Mouse (Mus musculus) hindbrain, postnatal 0 days (tissue): ENCODE data around the gene Rnf222. TPM values are rescaled to one million over a fixed set of nuclear protein-coding genes. Genes with fewer than 3 reads are reported as not detected.

ENCODE experiments used
- ATAC-seq: fragments of 200-750 bp; cut with Nextera tagmentation; 2 replicates; pipeline ENCODE4 v1.8.0; 2017; ENCODE audit warnings: mild to moderate bottlenecking, moderate TSS enrichment, moderate library complexity
- DNase-seq: peaks from one replicate; pipeline ENCODE4 v3.0.0-alpha.2; 2015; ENCODE audit warnings: low spot score
- H3K27ac ChIP-seq: fragments of 300-500 bp; sonication (generic); 2 replicates; pipeline ENCODE4 v1.5.1; 2014; ENCODE audit warnings: mild to moderate bottlenecking
- H3K27me3 ChIP-seq: fragments of 300-500 bp; sonication (generic); 2 replicates; pipeline ENCODE4 v1.6.1; 2014; ENCODE audit warnings: low read length, mixed read lengths; ENCODE audit not compliant: insufficient read depth
- H3K36me3 ChIP-seq: fragments of 300-500 bp; sonication (generic); 2 replicates; pipeline ENCODE4 v1.6.1; 2014; ENCODE audit warnings: low read length, mixed read lengths; ENCODE audit not compliant: insufficient read depth
- H3K4me1 ChIP-seq: fragments of 300-500 bp; sonication (generic); 2 replicates; pipeline ENCODE4 v1.6.1; 2014; ENCODE audit warnings: antibody characterized with exemption, low read length, mixed read lengths; ENCODE audit not compliant: insufficient read depth
- H3K4me2 ChIP-seq: fragments of 300-500 bp; sonication (generic); 2 replicates; pipeline ENCODE4 v1.6.1; 2014; ENCODE audit warnings: low read depth, mild to moderate bottlenecking, low read length, moderate library complexity, mixed read lengths
- H3K4me3 ChIP-seq: fragments of 300-500 bp; sonication (generic); 2 replicates; pipeline ENCODE4 v1.5.1; 2014; ENCODE audit warnings: low read length
- H3K9ac ChIP-seq: fragments of 300-500 bp; sonication (generic); replicated peaks from 2 replicates; pipeline ENCODE4 v1.6.1; 2014; ENCODE audit warnings: mild to moderate bottlenecking, low read length, moderate library complexity, mixed read lengths
- H3K9me3 ChIP-seq: fragments of 300-500 bp; sonication (generic); 2 replicates; pipeline ENCODE4 v1.6.1; 2016; ENCODE audit warnings: low read length, mixed read lengths
- CTCF ChIP-seq: IDR thresholded peaks from 2 replicates; pipeline ENCODE4 v1.5.1; 2016; ENCODE audit warnings: antibody characterized with exemption, control low read depth, low read depth
- WGBS: fragments of 180-500 bp; shearing (Covaris S2); extraction: QIAGEN DNeasy Blood & Tissue Kit; methylation state at CpG from one replicate; pipeline ENCODE4 v1.1.7; 2014; 5-methylcytosine and 5-hydroxymethylcytosine counted together
- polyA plus RNA-seq: library from polyadenylated mRNA; unstranded; fragments of >200 nt; fragmentation: Nextera tagmentation; extraction: Ambion mirVana; gene quantifications from 2 replicates; pipeline ENCODE4 v1.2.1, GENCODE M21; 2015
- total RNA-seq: library from RNA; depleted of rRNA; stranded (reverse); fragments of >200 nt; gene quantifications from 2 replicates; pipeline ENCODE4 v1.2.3, GENCODE M21; 2014

Rnf222 gene
- total and polyA plus RNA-seq, 2 experiments from 2014 or later: 0.16 TPM; not detected in 1

- WGBS: 92% methylated on average over 5 of the region's 5 CpGs
- no peaks in the 10 kb centered on the region for H3K4me1 ChIP-seq
- no peak overlapping the region for H3K4me3 ChIP-seq
- no peak overlapping the region for H3K4me2 ChIP-seq
- H3K36me3 ChIP-seq: no peaks in the 10 kb centered on the region
- no peak for ATAC-seq
- H3K27ac ChIP-seq: no peak overlapping the region
- no peak for DNase-seq
- H3K9me3 ChIP-seq: no peaks in the 10 kb centered on the region
- no peaks in the 10 kb centered on the region for H3K27me3 ChIP-seq
- no peak overlapping the region for H3K9ac ChIP-seq
- no peak for TF ChIP-seq CTCF
Observed at GRCm38 (mm10) chr11:68896247-68896646, 7.9 kb downstream of the Rnf222 start.

GRCm38 (mm10) chr11:68897120-68897519 is 8.8 kb downstream of the Rnf222 start:
- Histone ChIP-seq H3K4me1 (no peaks in the 10 kb centered on the region), H3K9ac (no peak overlapping the region), H3K4me3 (no peak overlapping the region), H3K27me3 (no peaks in the 10 kb centered on the region), H3K27ac (no peak overlapping the region), H3K9me3 (no peaks in the 10 kb centered on the region), H3K36me3 (no peaks in the 10 kb centered on the region), H3K4me2 (no peak overlapping the region)
- WGBS: 42% methylated on average over 4 of the region's 4 CpGs
- ATAC-seq (no peak), DNase-seq (peak; percentile 51)
- peak; percentile 79 for TF ChIP-seq CTCF

GRCm38 (mm10) chr11:68897838-68898237 is 9.5 kb downstream of the Rnf222 start:
- no peaks in the 10 kb centered on the region for H3K4me1 ChIP-seq
- no peaks in the 10 kb centered on the region for H3K27me3 ChIP-seq
- no peak overlapping the region for H3K27ac ChIP-seq
- 81% methylated on average over 6 of the region's 6 CpGs for WGBS
- H3K36me3 ChIP-seq: no peaks in the 10 kb centered on the region
- H3K9me3 ChIP-seq: no peaks in the 10 kb centered on the region
- H3K9ac ChIP-seq: no peak overlapping the region
- ATAC-seq (no peak), DNase-seq (no peak)
- H3K4me2 ChIP-seq: no peak overlapping the region
- H3K4me3 ChIP-seq: no peak overlapping the region
- no peak for TF ChIP-seq CTCF

GRCm38 (mm10) chr11:68898790-68899189 is 10.4 kb downstream of the Rnf222 start:
- peaks cover 9% of the 10 kb centered on the region; the same call in 1 of the 2 replicates for H3K36me3 ChIP-seq
- 91% methylated on average over 6 of the region's 6 CpGs for WGBS
- H3K27ac ChIP-seq: no peak overlapping the region
- no peaks in the 10 kb centered on the region for H3K9me3 ChIP-seq
- no peak overlapping the region for H3K4me3 ChIP-seq
- no peak for TF ChIP-seq CTCF
- DNase-seq (no peak), ATAC-seq (no peak)
- H3K27me3 ChIP-seq: no peaks in the 10 kb centered on the region
- no peak overlapping the region for H3K9ac ChIP-seq
- H3K4me1 ChIP-seq: no peaks in the 10 kb centered on the region
- no peak overlapping the region for H3K4me2 ChIP-seq

GRCm38 (mm10) chr11:68899815-68900214 is 11.5 kb downstream of the Rnf222 start:
- no peaks in the 10 kb centered on the region for H3K9me3 ChIP-seq
- no peaks in the 10 kb centered on the region for H3K4me1 ChIP-seq
- 81% methylated on average over 8 of the region's 8 CpGs for WGBS
- H3K36me3 ChIP-seq: peaks cover 13% of the 10 kb centered on the region; the same call in 1 of the 2 replicates
- no peaks in the 10 kb centered on the region for H3K27me3 ChIP-seq
- no peak overlapping the region for H3K9ac ChIP-seq
- H3K27ac ChIP-seq: no peak overlapping the region
- H3K4me3 ChIP-seq: no peak overlapping the region
- no peak for ATAC-seq
- DNase-seq: no peak
- no peak overlapping the region for H3K4me2 ChIP-seq
- no peak for TF ChIP-seq CTCF

- Histone ChIP-seq H3K36me3 (peaks cover 21% of the 10 kb centered on the region; the same call in 1 of the 2 replicates), H3K4me2 (peak overlapping the region; percentile 61), H3K4me3 (peak overlapping the region; percentile 86), H3K9me3 (no peaks in the 10 kb centered on the region), H3K9ac (peak overlapping the region; percentile 44; the same call in 1 of the 2 replicates), H3K27me3 (no peaks in the 10 kb centered on the region), H3K27ac (no peak overlapping the region), H3K4me1 (no peaks in the 10 kb centered on the region)
- TF ChIP-seq CTCF: no peak
- peak; percentile 65 for ATAC-seq
- peak; percentile 2 for DNase-seq
- 25% methylated on average over 31 of the region's 31 CpGs for WGBS
Observed at GRCm38 (mm10) chr11:68900519-68901350, 12.4 kb downstream of the Rnf222 start.
